Mouse (Mus musculus): ENCODE results near the gene Ear2. TPM values are rescaled to one million over a fixed set of nuclear protein-coding genes. Genes with fewer than 3 reads are reported as not detected.

Ear2 gene
- polyA plus RNA-seq, 1 experiment from 2014 or later = not detected

Other genes starting within 250 kb of the Ear2 start
- 0.26 TPM in 1 of 2 replicates, not detected in the other for gene Ear1, start 227.1 kb upstream of the Ear2 start, polyA plus RNA-seq (2016; fragmentation: Nextera tagmentation; extraction: Ambion mirVana)
- not detected in 2 replicates for gene Ear10, start 179.1 kb upstream of the Ear2 start, polyA plus RNA-seq (2016; fragmentation: Nextera tagmentation; extraction: Ambion mirVana)
- gene Gm8113, start 177.3 kb upstream of the Ear2 start, polyA plus RNA-seq (2016; fragmentation: Nextera tagmentation; extraction: Ambion mirVana) = 28.6 and 29.4 TPM in 2 replicates
- not detected in 2 replicates for gene Ang5, start 145.6 kb upstream of the Ear2 start, polyA plus RNA-seq (2016; fragmentation: Nextera tagmentation; extraction: Ambion mirVana)
- gene Ang6, start 100.4 kb upstream of the Ear2 start, polyA plus RNA-seq (2016; fragmentation: Nextera tagmentation; extraction: Ambion mirVana) = not detected in 2 replicates
- gene Gm3327, start 21.2 kb downstream of the Ear2 start, polyA plus RNA-seq (2016; fragmentation: Nextera tagmentation; extraction: Ambion mirVana) = not detected in 2 replicates
- not detected in 2 replicates for gene Gm8212, start 95.0 kb downstream of the Ear2 start, polyA plus RNA-seq (2016; fragmentation: Nextera tagmentation; extraction: Ambion mirVana)
- gene 4930503E14Rik, start 110.6 kb downstream of the Ear2 start, polyA plus RNA-seq (2016; fragmentation: Nextera tagmentation; extraction: Ambion mirVana) = not detected in 2 replicates
- not detected in 2 replicates for gene Gm8220, start 182.9 kb downstream of the Ear2 start, polyA plus RNA-seq (2016; fragmentation: Nextera tagmentation; extraction: Ambion mirVana)
- not detected in 2 replicates for gene Gm5930, start 235.9 kb downstream of the Ear2 start, polyA plus RNA-seq (2016; fragmentation: Nextera tagmentation; extraction: Ambion mirVana)

Measured in heart, embryonic 12.5 days (tissue).